Mouse (Mus musculus) cerebellum, postnatal 4 days (tissue): ENCODE data around the gene Vps13a.
"Not testable (repeated sequence)": the region's sequence is repeated elsewhere in the genome, so short reads cannot be mapped to it uniquely, and the experiment has no call there.

Experiments
- DNase-seq, 2 experiments: peaks; one replicate each; pipeline ENCODE4 v3.0.0; 2022; ENCODE audit warnings: low spot score in 2 of 2, mixed read lengths in 1 of 2

Gene Vps13a

DNA sequence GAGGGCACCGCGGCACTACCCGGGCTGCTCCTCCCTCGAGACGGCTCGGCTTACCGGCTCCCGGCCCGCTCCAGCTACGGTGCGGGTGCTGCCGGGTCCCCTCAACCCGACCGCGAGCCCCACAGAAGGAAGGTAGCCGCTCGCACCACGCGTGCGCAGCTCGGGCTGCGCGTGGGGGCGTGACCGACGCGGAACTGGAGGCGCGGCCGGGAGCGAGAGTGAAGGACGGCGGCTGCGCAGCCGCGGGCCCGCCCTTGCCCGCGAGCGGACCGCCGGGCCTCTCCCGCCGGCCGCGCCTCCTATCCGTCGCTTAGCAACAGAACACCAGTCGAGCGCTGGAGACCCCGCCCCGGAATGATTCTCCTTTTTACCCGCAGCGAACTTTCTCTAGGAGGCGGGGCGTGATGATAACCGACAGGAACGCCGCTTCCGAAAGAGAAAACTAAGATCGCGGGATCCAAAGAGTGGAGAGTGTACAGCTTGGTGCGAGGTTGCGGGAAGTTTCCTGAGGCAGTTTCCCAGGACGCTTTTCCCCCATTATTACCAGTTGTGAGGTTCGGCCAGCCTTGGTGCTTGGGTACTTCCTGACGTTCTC, at the start of gene Vps13a:
Gene Vps13a, minus strand, starts transcription at position 144 of the 595 bp plus-strand sequence.
- peak; percentile 52 to 84 for DNase-seq

DNA sequence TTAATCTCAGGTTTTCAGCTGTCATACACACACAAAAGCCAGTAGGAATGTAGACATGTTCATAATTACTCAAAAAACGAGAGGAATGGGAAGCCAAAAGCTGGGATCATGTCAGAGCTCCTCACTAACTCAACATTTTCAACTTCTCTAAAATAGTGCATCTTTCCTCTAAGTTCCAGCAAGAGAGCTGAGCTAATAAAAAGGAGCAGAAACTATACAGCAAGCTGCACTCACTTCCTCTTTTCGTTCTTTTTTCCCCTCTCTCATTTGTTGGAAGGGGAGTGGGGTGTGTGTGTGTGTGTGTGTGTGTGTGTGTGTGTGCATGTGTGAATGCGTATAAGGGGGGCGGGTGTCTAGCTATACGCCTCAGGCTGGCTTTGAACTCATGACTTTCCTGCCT, 46.9 kb upstream of the Vps13a start:
- DNase-seq: no peak

DNA sequence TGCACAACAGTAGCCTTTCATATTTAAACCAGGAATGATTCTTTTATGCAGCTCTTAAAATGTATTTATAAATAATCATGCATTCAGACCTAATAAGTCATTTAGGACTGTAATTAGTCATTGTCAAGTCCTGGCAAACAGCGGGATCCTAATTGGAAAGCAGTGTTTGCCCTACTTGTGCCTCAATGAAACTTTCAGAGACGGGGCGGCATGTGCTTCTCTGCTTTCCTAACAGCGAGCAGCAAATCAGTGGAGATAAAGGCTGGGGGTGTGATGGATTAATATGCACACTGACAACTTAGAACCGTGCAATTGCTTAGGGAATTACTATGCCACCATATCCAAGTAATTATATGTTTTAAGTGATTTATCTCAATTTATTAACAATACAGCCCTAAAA, 44.5 kb upstream of the Vps13a start:
- no peak for DNase-seq

DNA sequence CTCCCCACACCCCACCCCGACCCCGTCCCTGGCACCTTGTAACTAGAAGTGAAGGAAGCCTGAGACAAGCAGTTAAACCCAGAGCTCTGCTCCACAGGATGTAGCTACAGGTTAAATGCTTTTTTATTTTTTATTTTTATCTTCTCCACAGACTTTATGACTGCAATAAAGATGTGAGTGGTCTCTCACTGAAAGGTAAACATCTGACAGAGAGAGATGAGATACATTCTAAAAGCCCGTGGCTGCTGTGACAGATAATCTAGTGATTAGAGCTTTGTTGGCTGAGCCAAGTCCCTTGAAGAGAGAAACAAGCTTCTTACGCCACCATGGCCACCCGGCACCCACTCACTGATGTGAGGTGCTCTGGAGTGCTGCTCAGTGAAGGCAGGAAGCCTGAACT, 34.1 kb upstream of the Vps13a start:
- no peak for DNase-seq

DNA sequence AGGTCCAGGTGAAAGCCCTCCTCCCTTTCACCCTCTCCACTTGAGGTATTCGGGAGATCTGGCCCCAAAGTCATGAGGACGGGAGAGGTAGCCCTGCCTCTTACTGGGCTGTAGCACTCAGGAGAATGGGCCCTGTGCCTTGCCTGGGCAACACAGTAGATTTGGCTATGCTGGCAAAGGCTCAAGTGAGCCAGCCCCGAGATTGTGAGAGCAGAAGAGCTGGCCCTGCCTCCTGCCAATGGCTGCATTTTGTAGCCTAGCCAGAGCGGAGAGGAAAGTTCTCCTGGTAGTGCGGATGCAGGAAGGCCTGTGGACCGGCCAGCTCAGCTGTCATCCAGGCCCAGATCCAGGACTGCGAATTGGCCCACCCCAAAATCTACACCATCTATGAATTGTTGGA, 32.6 kb upstream of the Vps13a start:
- DNase-seq: no peak

DNA sequence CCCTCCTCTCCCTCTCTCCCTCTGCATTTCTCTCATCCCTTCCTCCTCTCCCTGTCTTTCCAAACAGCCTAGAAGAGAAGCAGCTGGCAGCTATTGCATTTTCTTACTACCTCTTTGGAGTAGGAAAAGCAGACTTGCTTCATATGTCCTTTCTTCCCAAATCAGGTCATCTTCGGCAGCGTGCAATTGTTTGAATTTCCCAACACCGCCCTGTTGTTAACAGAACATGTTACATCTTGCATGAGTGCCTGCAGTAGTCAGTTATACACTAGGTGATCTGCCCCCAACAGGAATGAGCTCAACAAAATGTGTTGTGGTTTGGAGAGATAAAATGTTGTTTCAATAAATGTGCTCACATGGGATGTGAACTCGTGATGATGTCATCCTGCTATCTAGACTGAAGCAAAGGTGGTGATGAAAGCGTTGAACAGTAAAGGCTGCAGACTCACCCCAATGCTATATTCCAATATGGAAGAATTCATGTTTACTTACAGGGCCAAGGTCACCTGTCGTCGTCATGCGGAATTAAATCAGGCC, 31.4 kb upstream of the Vps13a start:
- no peak for DNase-seq

GRCm38 (mm10) chr19:16805102-16805501, 24.4 kb upstream of the Vps13a start:
- DNase-seq: no peak

- no peak for DNase-seq
Measured at GRCm38 (mm10) chr19:16804578-16804977, 23.8 kb upstream of the Vps13a start.

GRCm38 (mm10) chr19:16802707-16803106, 22.0 kb upstream of the Vps13a start:
- DNase-seq: peak in 1 of 2 experiments; percentile 47

- DNase-seq: no peak
Measured at GRCm38 (mm10) chr19:16802123-16802522, 21.4 kb upstream of the Vps13a start.

- DNase-seq: no peak
Measured at GRCm38 (mm10) chr19:16797923-16798322, 17.2 kb upstream of the Vps13a start.

GRCm38 (mm10) chr19:16794486-16794885, 13.8 kb upstream of the Vps13a start:
- DNase-seq: not testable (repeated sequence)

- DNase-seq: no peak
Measured at GRCm38 (mm10) chr19:16789930-16790329, 9.2 kb upstream of the Vps13a start.

GRCm38 (mm10) chr19:16784879-16785278, 4.1 kb upstream of the Vps13a start:
- no peak for DNase-seq

DNA sequence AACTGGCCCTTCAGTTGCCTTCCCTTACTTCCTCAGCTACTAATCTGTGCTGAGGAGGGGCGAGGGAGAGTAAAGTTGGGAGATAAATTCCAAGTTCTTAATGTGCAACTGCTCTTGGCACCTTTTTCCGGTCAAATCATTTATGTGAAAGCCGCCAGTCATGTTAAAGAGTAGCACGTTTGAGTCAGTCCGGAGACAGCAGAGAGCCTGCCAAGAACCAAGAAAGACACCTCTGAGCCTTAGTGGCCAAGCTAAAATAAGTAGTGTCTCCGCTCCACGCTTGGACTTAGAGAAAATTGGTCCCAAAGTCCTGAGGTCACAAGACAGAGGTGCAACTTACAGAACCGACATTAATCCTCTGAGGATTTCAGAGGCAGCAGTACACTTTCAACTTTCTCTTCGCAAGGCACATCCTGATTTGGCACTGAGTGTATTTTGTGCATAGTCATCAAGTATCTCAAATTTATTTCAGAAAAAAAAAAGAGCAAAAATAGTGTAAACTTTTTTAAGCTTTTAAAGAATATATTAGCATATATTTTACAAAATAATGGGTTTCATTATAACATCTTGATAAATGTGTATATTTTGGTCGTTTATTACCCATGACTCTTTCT, 780 bp upstream of the Vps13a start:
- DNase-seq: no peak

GRCm38 (mm10) chr19:16780251-16780783, 416 bp downstream of the Vps13a start:
- DNase-seq: peak in 1 of 2 experiments; percentile 23

DNA sequence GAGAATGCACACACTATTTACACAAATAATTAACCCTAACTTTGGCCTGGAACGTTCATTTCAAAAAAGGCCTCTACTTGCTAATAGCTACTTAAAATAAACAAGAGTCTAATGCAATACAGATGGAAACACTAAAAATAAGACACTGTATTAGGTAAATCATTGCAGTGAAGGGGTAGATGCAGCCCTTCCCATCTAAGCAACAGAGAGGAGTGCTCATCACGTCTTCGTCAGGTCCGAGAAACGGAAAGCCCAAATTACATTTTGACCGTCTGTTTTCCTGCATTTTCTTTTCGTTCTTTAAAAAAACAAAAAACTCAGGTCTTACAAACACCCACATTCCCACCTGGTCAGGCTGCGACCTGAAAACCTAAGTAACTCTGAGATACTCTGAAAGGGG, 947 bp downstream of the Vps13a start:
- DNase-seq: no peak

DNA sequence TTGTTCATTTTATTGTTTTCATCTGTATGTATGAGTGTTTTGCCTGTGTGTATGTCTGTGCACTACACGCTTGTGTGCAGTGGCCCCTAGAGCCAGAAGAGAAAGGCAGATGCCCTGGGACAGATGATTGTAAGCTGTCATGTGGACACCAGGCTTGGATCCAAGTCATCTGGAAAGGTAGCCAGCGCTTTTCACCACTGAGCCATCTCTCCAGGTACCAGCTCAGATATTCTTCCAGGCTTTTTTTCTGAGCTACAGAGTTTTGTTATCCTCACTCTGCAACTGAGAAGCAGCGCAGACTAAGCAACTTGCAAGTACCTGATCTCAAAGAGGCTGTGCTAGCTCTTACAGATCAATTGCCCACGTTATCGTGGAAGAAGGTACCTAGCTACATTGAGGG, 1.5 kb downstream of the Vps13a start:
- no peak for DNase-seq

- DNase-seq: no peak
Measured at GRCm38 (mm10) chr19:16778578-16778977, 2.2 kb downstream of the Vps13a start.

DNA sequence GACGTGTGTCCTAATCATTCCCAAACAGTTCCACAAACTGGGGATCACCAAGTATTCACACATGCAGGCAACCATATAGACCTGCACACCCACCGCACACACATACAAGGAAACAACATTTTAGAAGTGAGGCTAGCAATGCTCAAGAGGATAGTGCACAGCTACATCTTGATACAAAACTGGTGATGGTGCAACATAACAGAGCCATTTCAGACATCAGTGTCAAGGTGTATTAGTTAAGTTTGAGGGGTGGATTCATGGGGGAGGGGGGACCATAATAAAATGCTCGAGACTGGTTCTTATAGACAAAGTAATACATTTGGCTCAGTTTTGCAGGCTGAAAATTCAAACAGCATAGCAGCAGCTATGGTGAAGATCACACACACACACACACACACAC, 2.8 kb downstream of the Vps13a start:
- no peak for DNase-seq

GRCm38 (mm10) chr19:16777391-16777790, 3.3 kb downstream of the Vps13a start:
- not testable (repeated sequence) for DNase-seq

DNA sequence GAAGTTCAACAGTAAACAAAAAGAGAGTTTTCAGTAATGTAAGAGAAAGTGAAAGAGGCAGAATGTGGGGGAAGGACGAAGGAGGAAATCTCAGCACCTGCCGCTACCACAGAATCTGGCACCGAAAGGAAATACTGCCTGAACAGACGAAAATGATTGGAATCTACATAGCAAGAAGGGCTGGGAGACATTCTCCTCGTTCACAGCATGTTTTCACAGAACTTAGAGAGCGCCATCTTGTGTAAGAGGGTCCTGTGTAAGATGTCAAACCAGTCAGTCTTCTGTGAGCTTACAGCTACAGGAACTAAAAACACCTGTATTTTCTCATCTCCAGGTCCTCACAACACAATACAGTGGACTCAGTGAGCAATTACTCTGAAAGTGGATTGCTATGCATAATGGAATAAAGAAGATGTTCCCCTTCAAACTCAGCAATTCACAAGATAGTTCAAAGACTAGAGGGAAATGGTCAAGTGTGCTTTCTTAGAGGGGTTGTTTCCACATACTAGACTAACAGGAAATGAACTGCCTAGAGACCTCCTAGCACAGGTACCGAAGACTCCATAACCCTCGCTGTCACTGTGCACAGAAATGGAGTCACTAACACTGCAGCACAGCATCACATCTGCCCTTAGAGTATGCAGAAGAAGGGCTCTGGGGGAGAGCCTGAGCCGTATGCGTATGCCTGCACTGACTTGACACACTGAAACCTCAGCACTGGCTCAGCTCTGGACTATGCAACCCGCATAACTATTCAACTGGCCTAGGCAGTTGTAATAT, 7.3 kb downstream of the Vps13a start:
- DNase-seq: no peak
